Mouse (Mus musculus) ES-E14 (cell line): ENCODE data around the gene Hgfac.

Experiments
- HCFC1 ChIP-seq: IDR thresholded peaks from 2 replicates; pipeline ENCODE4 v1.6.1; 2012; ENCODE audit warnings: low read length, inconsistent platforms, borderline replicate concordance; ENCODE audit not compliant: insufficient read depth
- ZC3H11A ChIP-seq: IDR thresholded peaks from 2 replicates; pipeline ENCODE4 v1.6.1; 2012; ENCODE audit warnings: low read depth, mild to moderate bottlenecking, inconsistent platforms, low read length, borderline replicate concordance
- ZNF384 ChIP-seq: IDR thresholded peaks from 2 replicates; pipeline ENCODE4 v1.6.1; 2012; ENCODE audit warnings: low read depth, low read length, inconsistent platforms

GRCm38 (mm10) chr5:35055076-35055475, 13.8 kb downstream of the Hgfac start:
- TF ChIP-seq HCFC1 (no peak), ZNF384 (no peak), ZC3H11A (no peak)
